Mouse (Mus musculus) heart, adult 8-10 months (tissue): ENCODE results near the gene Mydgf. TPM values are rescaled to one million over a fixed set of nuclear protein-coding genes. Genes with fewer than 3 reads are reported as not detected.

Experiments
- DNase-seq: peaks from one replicate; pipeline ENCODE4 v3.0.0; 2022; ENCODE audit warnings: low spot score
- total RNA-seq, 4 experiments: library from RNA; stranded (reverse); gene quantifications; 2 replicates each; pipeline ENCODE4 v1.2.4; 2022

Gene Mydgf
- 10 to 100 TPM; 25.5 to 29.8 (median 27.9) TPM for total RNA-seq

DNA sequence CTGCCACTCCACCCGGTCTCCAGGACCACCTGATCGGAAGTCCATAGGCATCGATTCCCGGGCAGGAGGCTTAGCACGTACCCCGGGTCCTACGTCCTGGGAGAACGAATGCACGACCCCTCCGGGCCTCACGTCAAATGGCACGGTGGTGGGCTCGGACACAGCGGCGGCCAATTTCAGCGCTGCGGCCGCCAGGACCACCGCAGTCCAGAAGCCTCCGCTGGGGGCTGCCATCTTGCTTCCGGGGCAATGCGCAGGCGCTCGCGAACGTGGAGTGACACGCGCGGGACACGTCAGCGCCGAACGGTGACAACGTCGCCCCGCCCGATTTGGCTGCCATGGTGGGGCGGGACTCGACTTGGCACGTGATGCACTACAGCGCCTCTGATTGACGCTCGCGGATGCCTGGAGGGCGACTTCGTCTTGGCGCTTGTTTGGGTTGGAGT is at the start of gene Mydgf:
Gene Mydgf, minus strand, starts transcription at position 263 of the 446 bp plus-strand sequence.
- peak; percentile 96 for DNase-seq

- no peak for DNase-seq
Measured at GRCm38 (mm10) chr17:56233389-56233788, 49.7 kb upstream of the Mydgf start.

DNA sequence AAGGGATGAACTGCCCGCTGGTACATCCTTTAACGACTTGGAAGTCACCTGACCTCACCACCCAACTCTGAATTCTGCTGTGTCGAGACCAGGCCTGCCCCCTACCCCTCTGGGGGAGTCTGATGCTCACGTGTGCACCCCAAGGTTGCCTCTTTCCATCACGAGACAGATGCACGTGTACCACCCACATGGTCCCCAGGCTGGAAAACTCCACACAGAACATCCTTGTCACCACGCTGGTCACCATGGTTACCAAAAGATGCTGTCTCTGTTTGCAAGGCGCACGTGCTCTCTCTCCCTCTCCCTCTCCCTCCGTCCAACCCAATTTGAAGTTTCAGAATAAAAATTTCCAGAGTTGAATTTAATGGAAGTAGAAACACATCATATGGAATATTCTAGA is 46.2 kb upstream of the Mydgf start:
- no peak for DNase-seq

DNA sequence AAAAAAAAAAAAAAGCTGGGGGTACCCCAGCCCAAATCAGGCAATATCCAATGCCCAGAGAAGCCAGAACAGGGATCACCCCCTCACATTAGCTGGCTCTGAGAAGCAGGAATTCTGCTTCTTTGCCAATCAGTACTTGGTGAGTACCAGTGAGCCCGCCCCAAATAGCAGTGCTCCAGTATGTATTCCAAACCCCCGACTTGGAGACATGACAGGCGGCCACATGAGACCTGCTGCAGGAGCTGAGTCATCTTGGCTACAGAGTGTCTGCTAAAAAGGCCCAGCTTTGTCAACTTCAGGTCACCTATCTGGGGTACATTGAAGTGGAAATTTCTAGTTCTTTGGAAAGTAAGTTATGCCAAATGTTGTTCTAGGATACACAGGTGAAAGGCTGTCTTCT is 42.8 kb upstream of the Mydgf start:
- DNase-seq = no peak

DNA sequence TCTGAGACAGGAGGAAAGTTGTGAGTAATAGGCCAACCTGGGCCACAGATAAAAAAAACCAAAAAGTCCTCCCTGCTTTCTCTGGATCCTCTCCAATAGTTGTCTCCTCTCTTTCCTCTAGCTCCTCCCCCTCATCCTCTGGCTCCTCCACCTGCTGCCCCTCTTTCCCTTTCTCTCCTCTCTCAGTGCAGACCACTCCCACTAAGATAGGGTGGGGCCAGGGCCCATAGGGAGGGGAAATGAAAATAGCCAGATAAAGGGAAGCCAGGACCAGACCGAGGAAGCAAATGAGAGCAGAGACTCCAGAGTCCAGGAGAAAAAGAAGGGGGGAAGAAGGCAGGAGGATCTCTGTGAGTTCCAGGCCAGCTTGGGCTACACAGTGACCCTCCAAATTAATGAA is 41.2 kb upstream of the Mydgf start:
- no peak for DNase-seq

- DNase-seq = peak; percentile 92
Measured at GRCm38 (mm10) chr17:56219805-56220204, 36.1 kb upstream of the Mydgf start.

- DNase-seq = peak; percentile 22
Measured at GRCm38 (mm10) chr17:56219251-56219650, 35.5 kb upstream of the Mydgf start.

DNA sequence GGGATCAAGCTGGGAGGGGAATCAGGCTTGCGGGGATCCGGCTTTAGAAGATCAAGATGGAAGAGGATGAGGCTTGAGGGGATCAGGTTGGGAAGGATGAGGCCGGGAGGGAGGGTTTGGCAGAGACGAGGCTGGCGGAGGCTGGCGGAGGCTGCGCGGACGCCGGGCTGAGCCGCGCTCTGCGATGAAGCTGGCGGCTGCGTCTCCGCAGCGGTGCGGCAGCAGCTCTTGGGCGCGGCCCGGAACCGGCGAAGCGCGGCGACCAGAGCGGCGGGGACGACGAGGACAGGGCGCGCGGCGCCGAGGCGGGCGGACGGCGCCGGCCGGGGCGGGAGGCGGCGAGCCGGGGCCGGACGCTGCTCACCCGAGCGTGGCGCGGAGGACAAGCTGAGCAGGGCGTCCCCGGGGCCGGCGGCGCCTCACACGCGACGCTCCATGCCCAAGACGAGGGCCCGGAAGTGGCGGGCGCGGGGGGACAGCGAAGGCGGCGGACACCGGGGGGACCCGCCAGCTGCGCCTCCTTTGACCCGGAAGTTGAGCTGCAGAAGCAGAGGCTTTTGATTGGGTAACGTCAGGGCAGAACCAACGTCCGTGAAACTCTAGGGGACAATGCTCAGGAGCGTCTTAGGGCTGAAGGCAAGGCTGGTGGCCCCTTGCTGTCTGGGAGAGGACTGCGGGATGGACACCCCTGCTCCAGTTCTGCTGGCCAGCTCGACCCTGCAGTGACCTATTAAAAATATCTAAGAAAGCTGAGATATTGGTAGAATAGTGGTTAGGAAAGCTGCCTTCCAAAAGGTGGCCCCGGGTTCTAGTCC is 34.9 kb upstream of the Mydgf start, which contains the start of gene Dpp9:
Gene Dpp9, minus strand, starts transcription at position 529 of the 815 bp plus-strand sequence.
- peak; percentile 96 for DNase-seq

DNA sequence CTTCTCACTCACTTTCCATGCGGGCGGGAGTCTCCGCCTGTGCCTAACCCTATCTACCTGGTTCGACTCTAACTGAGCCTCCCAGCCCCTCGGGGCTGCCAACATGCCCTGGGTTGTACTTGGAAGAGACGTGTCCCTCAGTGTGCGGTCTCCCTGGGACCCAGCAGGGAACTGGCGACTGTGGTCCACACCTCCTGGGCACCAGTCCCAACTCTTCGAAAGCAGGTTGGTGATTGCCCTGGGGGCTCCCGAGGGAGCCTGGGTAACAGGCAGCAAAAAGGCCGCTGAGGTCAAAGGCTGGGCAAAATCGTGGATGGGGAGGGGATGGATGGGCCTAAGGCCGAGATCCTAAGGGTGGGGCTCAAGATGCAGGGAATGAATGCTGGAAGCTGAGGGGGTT is 34.0 kb upstream of the Mydgf start:
- DNase-seq = no peak

DNA sequence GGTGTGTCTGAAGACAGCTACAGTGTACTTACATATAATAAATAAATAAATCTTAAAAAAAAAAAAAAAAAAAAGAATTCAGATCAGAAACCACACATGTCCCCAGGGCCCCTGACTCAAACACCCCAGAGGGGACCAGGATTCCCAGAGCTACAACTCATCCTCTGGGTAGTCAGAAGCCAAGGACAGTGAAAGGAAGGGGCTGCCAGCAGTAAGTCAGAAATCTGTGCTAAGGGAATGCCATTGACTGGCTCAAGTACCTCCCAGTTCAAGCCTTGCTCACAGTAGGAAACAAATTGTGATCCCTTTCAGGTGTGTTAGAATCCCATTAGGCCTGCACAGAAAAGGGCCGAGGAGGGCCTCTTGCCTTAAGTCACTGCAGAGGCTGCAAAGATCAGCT is 30.5 kb upstream of the Mydgf start:
- no peak for DNase-seq

- no peak for DNase-seq
Measured at GRCm38 (mm10) chr17:56212676-56213075, 29.0 kb upstream of the Mydgf start.

GRCm38 (mm10) chr17:56211090-56211489 is 27.4 kb upstream of the Mydgf start:
- peak; percentile 68 for DNase-seq

DNA sequence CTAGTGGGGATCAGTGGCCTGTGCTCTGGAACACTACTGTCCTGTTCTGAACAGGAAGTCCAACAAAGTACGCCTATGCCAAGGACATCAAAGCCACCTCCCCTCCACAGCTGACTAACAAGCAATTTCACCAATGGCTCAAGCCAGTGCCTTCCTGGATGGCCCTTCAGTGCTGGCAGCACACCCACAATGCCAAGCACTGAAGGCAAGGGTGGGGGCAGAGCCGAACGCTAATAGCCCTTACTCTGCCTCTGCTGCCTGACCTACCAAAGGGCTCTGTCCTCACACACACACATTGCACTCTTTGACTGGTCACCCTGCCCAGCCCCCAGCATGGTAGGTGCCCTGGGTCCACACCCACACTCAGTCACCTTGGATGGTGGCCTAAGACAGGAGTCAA is 25.1 kb upstream of the Mydgf start:
- peak; percentile 26 for DNase-seq

- no peak for DNase-seq
Measured at GRCm38 (mm10) chr17:56207963-56208530, 24.3 kb upstream of the Mydgf start.

DNA sequence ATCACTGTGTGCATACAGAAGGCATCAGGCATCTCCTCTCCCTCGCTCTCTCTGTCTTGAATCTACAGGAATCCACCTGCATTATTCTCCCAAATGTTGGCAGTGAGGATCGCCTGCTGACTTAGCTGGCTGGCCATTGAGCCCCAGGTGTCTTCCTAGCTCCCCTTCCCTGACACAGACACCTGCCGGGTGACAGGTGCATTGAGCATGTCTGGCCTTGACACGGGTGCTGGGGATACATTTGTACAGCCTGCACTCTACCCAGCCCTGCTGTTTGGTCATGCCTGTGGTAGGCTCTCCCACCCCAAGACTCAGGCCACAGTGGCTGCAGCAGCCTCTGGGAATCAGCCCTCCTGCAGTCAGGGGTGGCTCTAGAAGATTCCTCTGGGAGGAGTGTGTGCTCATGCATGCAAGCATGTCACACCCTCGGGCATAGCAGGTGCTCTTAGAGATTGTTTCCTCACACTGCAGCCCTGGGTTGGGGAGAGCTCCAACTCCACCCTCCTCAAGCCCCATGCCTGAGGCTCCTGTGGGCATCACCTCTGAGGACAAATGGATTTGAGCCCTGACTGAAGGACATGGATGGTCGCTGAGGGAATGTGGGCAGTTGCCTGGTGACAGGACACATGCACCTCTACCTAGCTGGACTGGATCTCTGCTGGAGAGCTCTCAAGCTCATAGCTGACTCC is 23.4 kb upstream of the Mydgf start:
- DNase-seq = no peak

GRCm38 (mm10) chr17:56206276-56206884 is 22.7 kb upstream of the Mydgf start:
- DNase-seq = no peak

GRCm38 (mm10) chr17:56203729-56204128 is 20.0 kb upstream of the Mydgf start:
- no peak for DNase-seq

DNA sequence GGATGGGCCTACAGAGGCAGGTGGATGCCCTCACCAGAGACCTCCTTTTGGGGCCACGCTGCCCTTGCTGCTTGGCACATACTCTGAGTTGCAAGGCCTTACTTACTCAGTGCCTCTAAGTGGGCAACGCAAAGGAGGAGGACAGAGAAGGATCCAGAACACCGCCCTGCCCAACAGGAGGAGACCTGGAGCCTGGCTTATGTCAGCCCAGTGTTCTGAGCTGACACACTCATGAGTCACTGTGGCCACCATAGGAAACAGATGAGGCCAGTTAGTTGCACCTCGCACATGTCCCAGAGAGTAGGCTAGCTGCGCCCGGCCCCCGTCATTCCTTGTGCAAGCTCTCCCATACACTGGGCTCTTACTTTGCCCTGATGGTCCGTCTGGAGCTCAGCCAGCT is 18.8 kb upstream of the Mydgf start:
- no peak for DNase-seq

DNA sequence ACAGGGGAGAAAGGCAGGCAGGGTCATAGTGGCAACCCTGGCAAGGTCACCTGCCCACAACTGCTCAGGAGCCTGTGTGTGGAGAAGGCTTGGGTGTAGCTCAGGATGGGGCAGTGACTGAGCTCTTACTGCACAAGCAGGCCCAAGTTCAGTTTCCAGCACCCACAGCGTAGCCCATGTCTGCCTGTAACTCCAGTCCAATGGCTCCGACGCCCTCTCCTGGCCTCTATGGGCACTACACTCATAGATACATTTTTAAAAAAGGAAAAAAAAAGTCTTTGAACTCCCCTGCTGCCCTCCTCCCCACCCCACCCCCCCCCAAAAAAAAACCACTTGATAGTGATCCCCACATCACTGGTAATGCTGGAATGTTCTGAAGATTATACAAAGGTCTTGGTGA is 17.9 kb upstream of the Mydgf start:
- DNase-seq = no peak

DNA sequence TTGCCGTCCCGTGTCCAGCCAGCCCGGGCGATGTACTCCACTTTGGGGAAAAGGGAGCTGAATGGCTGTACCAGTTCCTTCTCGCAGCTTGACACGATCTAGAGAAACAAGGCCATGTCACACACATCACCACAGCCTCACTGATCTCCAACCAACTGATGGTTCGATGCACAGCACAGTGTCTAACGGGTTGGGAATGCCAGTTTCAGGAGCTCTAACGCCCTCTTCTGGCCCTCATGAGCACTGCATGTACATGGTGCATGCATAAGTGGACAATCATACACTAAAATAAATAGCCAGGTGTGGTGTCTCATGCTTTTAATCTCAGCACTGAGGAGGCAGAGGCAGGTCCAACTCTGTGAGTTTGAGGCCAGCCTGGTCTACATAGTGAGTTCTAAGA is 16.9 kb upstream of the Mydgf start:
- no peak for DNase-seq

DNA sequence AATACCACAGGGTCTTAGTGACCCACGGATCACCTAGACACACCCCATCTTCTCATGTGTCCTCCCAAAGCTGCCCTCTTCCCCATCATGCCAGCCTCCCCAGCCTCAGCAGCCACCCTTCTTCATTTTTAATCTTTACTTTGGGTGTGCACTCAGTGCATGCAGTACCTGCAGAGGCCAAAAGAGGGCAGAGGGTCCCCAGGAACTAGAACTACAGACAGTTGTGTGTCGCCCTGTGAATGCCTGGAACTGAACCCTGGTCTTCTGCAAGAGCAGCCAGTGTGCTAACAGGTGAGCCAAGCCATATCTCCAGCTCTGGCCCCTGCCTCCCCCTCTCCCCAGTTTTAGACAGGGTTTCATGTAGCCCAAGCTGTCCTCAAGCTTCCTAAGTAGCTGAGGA is 13.1 kb upstream of the Mydgf start:
- DNase-seq = no peak

DNA sequence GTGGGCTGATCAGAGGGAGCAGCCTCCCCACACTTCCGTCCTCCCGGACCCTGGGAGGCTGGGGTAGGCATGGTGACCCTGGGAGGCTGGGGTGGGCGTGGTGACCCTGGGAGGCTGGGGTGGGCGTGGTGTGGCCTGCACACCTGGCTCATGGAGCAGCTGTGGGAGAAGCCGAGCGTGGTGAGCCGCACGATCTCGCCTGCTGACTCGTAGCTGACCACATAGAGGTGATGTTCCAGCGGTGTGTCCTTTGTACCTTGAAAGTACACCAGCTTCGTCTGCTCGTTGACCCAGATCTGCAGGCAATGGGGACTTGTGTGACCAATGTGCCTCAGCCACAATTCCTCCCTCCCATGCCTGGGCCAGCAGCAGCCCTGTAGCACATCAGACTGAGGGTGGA is 11.0 kb upstream of the Mydgf start:
- DNase-seq = no peak
